Mouse (Mus musculus) liver, postnatal 0 days (tissue): ENCODE measurements around the gene Kif26b. TPM values are rescaled to one million over a fixed set of nuclear protein-coding genes. Genes with fewer than 3 reads are reported as not detected.

Experiments used
- ATAC-seq: fragments of 200-750 bp; cut with Nextera tagmentation; 2 replicates; pipeline ENCODE4 v1.8.0; 2017; ENCODE audit warnings: mild to moderate bottlenecking, moderate library complexity
- DNase-seq: peaks from one replicate; pipeline ENCODE4 v3.0.0-alpha.2; 2016
- H3K27ac ChIP-seq: fragments of 300-500 bp; sonication (generic); 2 replicates; pipeline ENCODE4 v1.5.1; 2014; ENCODE audit warnings: antibody characterized with exemption, moderate library complexity, mild to moderate bottlenecking, low read depth
- H3K27me3 ChIP-seq: fragments of 300-500 bp; sonication (generic); 2 replicates; pipeline ENCODE4 v1.6.1; 2014; ENCODE audit warnings: low read length, control low read depth, mixed read lengths; ENCODE audit not compliant: insufficient read depth
- H3K36me3 ChIP-seq: fragments of 300-500 bp; sonication (generic); replicated peaks from 2 replicates; pipeline ENCODE4 v1.6.1; 2014; ENCODE audit warnings: mild to moderate bottlenecking, control low read depth, low read length, moderate library complexity, mixed read lengths; ENCODE audit not compliant: insufficient read depth
- H3K4me1 ChIP-seq: fragments of 300-500 bp; sonication (generic); 2 replicates; pipeline ENCODE4 v1.6.1; 2014; ENCODE audit warnings: antibody characterized with exemption, mild to moderate bottlenecking, control low read depth; ENCODE audit not compliant: insufficient read depth
- H3K4me2 ChIP-seq: fragments of 300-500 bp; sonication (generic); 2 replicates; pipeline ENCODE4 v1.6.1; 2014; ENCODE audit warnings: low read depth, mild to moderate bottlenecking, low read length, moderate library complexity, mixed read lengths
- H3K4me3 ChIP-seq: fragments of 300-500 bp; sonication (generic); 2 replicates; pipeline ENCODE4 v1.5.1; 2014; ENCODE audit warnings: low read depth, low read length
- H3K9ac ChIP-seq: fragments of 300-500 bp; sonication (generic); replicated peaks from 2 replicates; pipeline ENCODE4 v1.6.1; 2014; ENCODE audit warnings: mild to moderate bottlenecking, moderate library complexity
- H3K9me3 ChIP-seq: fragments of 300-500 bp; sonication (generic); 2 replicates; pipeline ENCODE4 v1.6.1; 2016; ENCODE audit warnings: mild to moderate bottlenecking, control low read depth, low read length, mixed read lengths
- CTCF ChIP-seq: sonication (generic); IDR thresholded peaks from 2 replicates; pipeline ENCODE4 v1.5.1; 2016; ENCODE audit warnings: antibody characterized with exemption, low read depth
- EP300 ChIP-seq: IDR thresholded peaks from 2 replicates; pipeline ENCODE4 v1.6.1; 2016; ENCODE audit warnings: antibody characterized with exemption, low read depth, mild to moderate bottlenecking
- WGBS: fragments of 180-500 bp; shearing (Covaris S2); extraction: QIAGEN DNeasy Blood & Tissue Kit; methylation state at CpG from one replicate; pipeline ENCODE4 v1.1.7; 2014; ENCODE audit not compliant: insufficient replicate concordance; 5-methylcytosine and 5-hydroxymethylcytosine counted together
- polyA plus RNA-seq: library from polyadenylated mRNA; unstranded; fragments of >200 nt; fragmentation: Nextera tagmentation; extraction: Ambion mirVana; gene quantifications from 2 replicates; pipeline ENCODE4 v1.2.1, GENCODE M21; 2015

The Kif26b gene
- polyA plus RNA-seq, 1 experiment from 2014 or later: 0.02 TPM

- Histone ChIP-seq H3K4me1 (no peaks in the 10 kb centered on the region), H3K27ac (no peak overlapping the region), H3K4me3 (no peak overlapping the region), H3K4me2 (no peak overlapping the region), H3K27me3 (no peaks in the 10 kb centered on the region), H3K9ac (no peak overlapping the region), H3K9me3 (no peaks in the 10 kb centered on the region), H3K36me3 (no peaks in the 10 kb centered on the region)
- TF ChIP-seq EP300: no peak
- TF ChIP-seq CTCF: no peak
- no peak for ATAC-seq
- 71% methylated on average over 7 of the region's 7 CpGs for WGBS
- no peak for DNase-seq
Measured at GRCm38 (mm10) chr1:178880905-178881304, 352.0 kb downstream of the Kif26b start.

- H3K27ac ChIP-seq: no peak overlapping the region
- H3K4me2 ChIP-seq: no peak overlapping the region
- WGBS: 80% methylated on average over 5 of the region's 5 CpGs
- TF ChIP-seq CTCF: no peak
- no peak for TF ChIP-seq EP300
- H3K4me3 ChIP-seq: no peak overlapping the region
- H3K9me3 ChIP-seq: no peaks in the 10 kb centered on the region
- no peaks in the 10 kb centered on the region for H3K36me3 ChIP-seq
- no peaks in the 10 kb centered on the region for H3K27me3 ChIP-seq
- no peaks in the 10 kb centered on the region for H3K4me1 ChIP-seq
- no peak overlapping the region for H3K9ac ChIP-seq
- no peak for ATAC-seq
- DNase-seq: no peak
Measured at GRCm38 (mm10) chr1:178886671-178887070, 357.7 kb downstream of the Kif26b start.

- no peak for TF ChIP-seq CTCF
- no peak for TF ChIP-seq EP300
- Histone ChIP-seq H3K4me1 (no peaks in the 10 kb centered on the region), H3K27me3 (no peaks in the 10 kb centered on the region), H3K4me3 (no peak overlapping the region), H3K36me3 (no peaks in the 10 kb centered on the region), H3K4me2 (no peak overlapping the region), H3K27ac (no peak overlapping the region), H3K9ac (no peak overlapping the region), H3K9me3 (no peaks in the 10 kb centered on the region)
- 87% methylated on average over 6 of the region's 6 CpGs for WGBS
- ATAC-seq (no peak), DNase-seq (no peak)
Measured at GRCm38 (mm10) chr1:178892376-178892775, 363.5 kb downstream of the Kif26b start.

GRCm38 (mm10) chr1:178893229-178894080 lies 364.5 kb downstream of the Kif26b start:
- no peaks in the 10 kb centered on the region for H3K9me3 ChIP-seq

GRCm38 (mm10) chr1:178894081-178894401 lies 365.1 kb downstream of the Kif26b start:
- Histone ChIP-seq H3K27me3 (no peaks in the 10 kb centered on the region), H3K4me2 (no peak overlapping the region), H3K9ac (no peak overlapping the region), H3K9me3 (no peaks in the 10 kb centered on the region), H3K4me3 (no peak overlapping the region), H3K27ac (no peak overlapping the region), H3K4me1 (no peaks in the 10 kb centered on the region), H3K36me3 (no peaks in the 10 kb centered on the region)
- no peak for TF ChIP-seq EP300
- no peak for TF ChIP-seq CTCF
- WGBS: 78% methylated on average over 3 of the region's 3 CpGs
- DNase-seq (no peak), ATAC-seq (no peak)

More at GRCm38 (mm10) chr1:178893229-178894080, 364.5 kb downstream of the Kif26b start:
- H3K4me1 ChIP-seq: no peaks in the 10 kb centered on the region
- H3K27ac ChIP-seq: no peak overlapping the region
- no peak for DNase-seq
- ATAC-seq: no peak
- H3K36me3 ChIP-seq: no peaks in the 10 kb centered on the region
- no peak overlapping the region for H3K4me2 ChIP-seq
- H3K27me3 ChIP-seq: no peaks in the 10 kb centered on the region
- no peak overlapping the region for H3K4me3 ChIP-seq
- no peak overlapping the region for H3K9ac ChIP-seq
- WGBS: 80% methylated on average over 11 of the region's 11 CpGs
- TF ChIP-seq EP300 (no peak), CTCF (no peak)

GRCm38 (mm10) chr1:178895674-178896073 lies 366.7 kb downstream of the Kif26b start:
- no peaks in the 10 kb centered on the region for H3K27me3 ChIP-seq
- DNase-seq: no peak
- no peak overlapping the region for H3K9ac ChIP-seq
- ATAC-seq: no peak
- H3K9me3 ChIP-seq: no peaks in the 10 kb centered on the region
- H3K27ac ChIP-seq: no peak overlapping the region
- H3K4me1 ChIP-seq: no peaks in the 10 kb centered on the region
- H3K4me3 ChIP-seq: no peak overlapping the region
- WGBS: 83% methylated on average over 4 of the region's 4 CpGs
- TF ChIP-seq CTCF (no peak), EP300 (no peak)
- no peak overlapping the region for H3K4me2 ChIP-seq
- H3K36me3 ChIP-seq: no peaks in the 10 kb centered on the region
